Mouse (Mus musculus) kidney, adult 9 months (tissue): ENCODE measurements around the gene Il17rc.

Experiments
- DNase-seq: peaks from one replicate; pipeline ENCODE4 v3.0.0; 2022

Il17rc gene

DNA sequence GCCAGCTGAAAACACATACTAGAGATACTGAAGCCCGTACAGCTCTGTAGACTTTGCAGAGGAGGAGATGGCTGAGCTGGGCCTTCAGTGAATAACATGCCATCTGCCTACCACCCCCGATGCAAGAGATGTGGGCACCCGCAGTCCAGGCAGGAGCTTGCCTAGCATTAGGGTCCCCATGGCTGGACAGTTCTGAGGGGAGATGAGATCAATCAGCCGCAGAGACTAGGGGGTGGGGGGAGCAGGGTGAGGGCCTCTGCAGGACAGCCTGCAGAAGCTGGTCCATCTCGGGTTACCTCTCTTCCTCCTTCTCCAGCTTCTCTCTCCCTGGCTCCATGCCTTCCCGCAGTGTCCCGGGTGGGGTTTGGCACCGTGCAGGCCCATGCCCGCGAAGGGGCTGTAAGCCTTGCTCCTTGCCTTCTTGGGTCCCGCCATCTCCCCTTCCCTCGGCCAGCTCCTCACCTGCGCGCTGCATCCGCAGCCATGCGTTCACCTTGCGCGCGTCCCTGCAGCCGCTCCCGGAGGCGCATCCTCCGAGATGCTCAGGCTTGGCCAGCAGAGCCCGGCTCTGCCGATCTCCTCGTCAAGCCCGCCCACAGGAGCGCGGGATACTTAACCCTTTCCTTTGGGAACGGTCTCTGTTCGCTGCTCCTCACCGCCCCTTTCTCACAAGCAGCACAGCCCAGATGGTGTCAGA lies 30.3 kb downstream of the Il17rc start, which contains the start of gene Prrt3:
TSS of gene Prrt3 (minus strand) at position 544 of the 697 bp plus-strand sequence.
- no peak for DNase-seq

DNA sequence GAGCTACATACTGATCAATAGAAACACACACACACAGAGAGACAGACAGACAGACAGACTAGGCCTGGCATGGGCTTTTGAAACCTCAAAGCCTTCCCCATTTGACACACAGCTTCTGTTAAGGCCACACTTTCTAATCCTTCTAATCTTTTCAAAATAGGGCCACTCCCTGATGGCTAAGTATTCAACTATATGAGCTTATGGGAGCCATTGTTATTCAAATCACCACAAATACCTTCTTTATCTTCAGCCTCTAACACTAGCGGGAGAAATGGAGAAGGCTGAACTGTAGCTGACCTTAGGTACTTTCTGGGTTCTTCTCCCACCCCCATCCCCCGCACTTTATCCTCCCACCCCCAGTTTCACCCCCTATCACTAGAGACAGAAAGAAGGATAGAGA lies 31.6 kb downstream of the Il17rc start:
- DNase-seq, result no peak

GRCm38 (mm10) chr6:113505689-113506088 lies 34.5 kb downstream of the Il17rc start:
- no peak for DNase-seq

DNA sequence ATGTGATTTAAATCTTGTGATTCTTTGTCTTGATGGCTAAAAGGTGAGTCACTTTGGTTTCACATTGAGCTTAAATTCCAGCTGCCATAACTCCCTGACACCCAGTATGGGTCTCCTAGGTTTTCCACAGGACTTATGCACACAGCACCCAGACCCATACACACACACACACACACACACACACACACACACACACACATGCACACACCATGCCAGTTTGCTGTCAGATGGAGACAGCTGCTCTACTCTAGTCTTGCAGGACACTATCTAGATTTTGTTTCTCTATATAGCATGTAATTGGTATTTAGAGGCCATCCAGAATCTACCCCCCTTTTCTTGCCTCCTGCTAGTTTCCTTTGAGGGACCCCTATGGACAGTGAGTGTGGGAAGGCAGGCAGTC lies 35.9 kb downstream of the Il17rc start:
- DNase-seq, result no peak

- no peak for DNase-seq
Measured at GRCm38 (mm10) chr6:113508272-113508946, 37.2 kb downstream of the Il17rc start.

- no peak for DNase-seq
Measured at GRCm38 (mm10) chr6:113508947-113509280, 37.7 kb downstream of the Il17rc start.

- no peak for DNase-seq
Measured at GRCm38 (mm10) chr6:113513944-113514343, 42.7 kb downstream of the Il17rc start.

- DNase-seq, result no peak
Measured at GRCm38 (mm10) chr6:113514600-113514999, 43.4 kb downstream of the Il17rc start.

- DNase-seq, result no peak
Measured at GRCm38 (mm10) chr6:113517434-113518080, 46.3 kb downstream of the Il17rc start.

GRCm38 (mm10) chr6:113522310-113522709 lies 51.1 kb downstream of the Il17rc start:
- no peak for DNase-seq

DNA sequence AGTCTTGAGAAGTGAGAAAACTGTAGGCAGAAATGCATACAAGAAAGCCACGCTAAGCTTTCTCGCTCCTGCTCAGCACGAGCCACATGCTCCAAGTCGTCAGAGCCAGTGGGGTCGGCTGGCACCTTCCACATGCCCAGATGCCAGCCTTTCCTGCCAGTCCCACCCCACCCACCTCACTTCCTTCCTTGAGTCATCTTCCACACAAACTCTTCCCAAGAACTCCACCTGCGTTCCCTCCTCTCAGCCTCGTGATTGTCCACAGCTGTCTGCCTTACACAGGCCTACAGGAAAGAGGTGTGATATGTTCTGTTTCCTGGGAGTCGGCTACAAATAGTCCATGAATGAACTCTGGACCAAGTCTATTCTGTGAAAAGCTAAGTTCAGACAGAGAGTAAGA lies 52.2 kb downstream of the Il17rc start:
- DNase-seq, result no peak

DNA sequence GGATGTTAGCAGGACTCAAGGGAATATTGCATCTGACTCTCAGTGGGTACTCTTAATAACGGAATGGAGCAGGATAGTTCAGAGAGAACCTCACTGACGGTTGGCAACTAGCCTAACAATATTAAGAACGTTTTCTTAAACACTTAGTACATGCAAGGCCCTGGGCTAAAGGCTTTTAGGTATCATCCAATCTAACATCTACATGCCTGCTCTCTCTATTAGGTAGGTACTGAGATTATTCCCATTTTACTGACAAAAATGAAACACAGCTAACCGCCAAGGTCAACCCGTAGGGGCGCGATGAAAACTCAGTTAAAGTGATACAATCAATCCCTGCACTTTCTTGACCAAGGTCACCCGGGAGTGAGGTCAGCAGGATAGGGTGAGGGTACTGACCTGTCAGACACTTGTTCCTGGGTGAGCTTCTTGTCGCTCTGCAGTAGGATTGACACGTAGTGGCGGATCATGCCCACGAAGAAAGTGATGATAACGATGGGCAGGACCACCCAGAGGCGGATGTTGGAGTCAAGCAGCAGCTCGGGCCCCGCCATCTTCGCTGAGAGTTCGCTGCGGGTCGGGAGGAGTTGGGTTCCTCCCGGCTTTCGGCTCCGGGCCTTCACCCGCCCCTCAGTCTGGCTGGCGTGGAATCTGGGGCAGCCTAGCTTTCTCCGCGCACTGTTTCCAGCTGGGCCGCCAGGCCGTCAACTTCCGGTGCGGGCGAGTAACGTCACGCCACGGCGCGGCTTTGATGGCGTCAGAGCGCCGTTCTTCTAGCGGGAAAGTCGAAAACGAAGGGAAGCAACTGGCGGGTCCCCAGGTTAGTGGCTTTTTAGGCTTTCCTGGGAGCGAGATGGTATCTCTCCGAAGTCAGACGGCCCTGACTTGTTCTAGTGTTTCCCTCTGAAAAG lies 60.0 kb downstream of the Il17rc start, which contains the start of the genes Emc3 and Fancd2:
TSS of gene Emc3 (minus strand) at position 721 of the 908 bp plus-strand sequence.
TSS of gene Fancd2 (plus strand) at position 751 of the 908 bp plus-strand sequence.
- DNase-seq, result peak; percentile 90

GRCm38 (mm10) chr6:113531840-113532404 lies 60.7 kb downstream of the Il17rc start:
- DNase-seq, result no peak
